Mouse (Mus musculus) WW6 (cell line): Measurements from ENCODE around the gene Vmn2r108.
"Not testable (repeated sequence)": the region's sequence is repeated elsewhere in the genome, so short reads cannot be mapped to it uniquely, and the experiment has no call there.

Experiments used
- DNase-seq: peaks from one replicate; pipeline ENCODE4 v3.0.0-alpha.2; 2013; ENCODE audit warnings: low read depth, low spot score

Vmn2r108 gene

GRCm38 (mm10) chr17:20481231-20481630 is at the start of gene Vmn2r108:
Gene Vmn2r108, minus strand, starts transcription at chr17:20481331.
- DNase-seq: no peak

GRCm38 (mm10) chr17:20508247-20508646 is 27.1 kb upstream of the Vmn2r108 start:
- DNase-seq: not testable (repeated sequence)

- DNase-seq: no peak
These were observed 16.7 kb upstream of the Vmn2r108 start, which contains the start of gene Vmn1r225 for GRCm38 (mm10) chr17:20497858-20498257. Gene Vmn1r225, plus strand, starts transcription at chr17:20498158.

GRCm38 (mm10) chr17:20473311-20473710 is 7.8 kb downstream of the Vmn2r108 start:
- DNase-seq: no peak

- DNase-seq: no peak
These were observed 41.9 kb downstream of the Vmn2r108 start for GRCm38 (mm10) chr17:20439263-20439662.

GRCm38 (mm10) chr17:20413846-20414245 is 67.3 kb downstream of the Vmn2r108 start, which contains the start of gene Vmn1r224:
Gene Vmn1r224, plus strand, starts transcription at chr17:20414146.
- no peak for DNase-seq
